Mouse (Mus musculus): ENCODE results near the gene Vsig8. TPM values are rescaled to one million over a fixed set of nuclear protein-coding genes. Genes with fewer than 3 reads are reported as not detected.

Gene Vsig8
- polyA plus RNA-seq, 1 experiment, result 12.1 TPM

DNA sequence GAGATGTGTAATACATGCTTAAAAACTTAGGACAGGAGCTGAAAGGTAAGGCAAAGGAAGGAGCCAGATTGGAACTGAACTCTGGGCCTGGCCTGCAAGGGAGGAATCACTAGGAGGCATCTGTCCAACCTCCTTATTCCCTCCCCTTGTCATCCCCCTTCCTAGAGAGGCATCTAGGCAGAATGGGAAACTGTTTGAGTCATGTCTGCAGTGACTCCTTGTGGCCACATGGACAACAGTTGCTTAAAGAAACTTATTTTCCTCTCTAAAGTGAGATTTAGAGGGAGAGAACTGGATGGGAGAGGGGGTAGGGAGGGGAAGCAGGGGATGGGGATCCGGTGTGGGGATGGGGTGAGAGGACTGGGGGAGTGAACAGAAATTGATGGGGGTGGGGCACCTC is 57.0 kb downstream of the Vsig8 start:
- Histone ChIP-seq H3K4me1 (ENCODE audit: control insufficient read depth, insufficient read depth, low read length) (peaks cover 6% of the 10 kb centered on the region; the same call in 1 of the 2 replicates), H3K4me3 (ENCODE audit: control insufficient read depth, low read depth, low read length) (no peak overlapping the region), H3K27me3 (ENCODE audit: control insufficient read depth, insufficient read depth, low read length) (peaks cover 2% of the 10 kb centered on the region; the same call in 1 of the 2 replicates), H3K36me3 (ENCODE audit: control insufficient read depth, insufficient read depth, low read length) (no peaks in the 10 kb centered on the region), H3K27ac (ENCODE audit: control insufficient read depth, insufficient read depth, low read depth, low read length) (no peak overlapping the region)
- no peak for TF ChIP-seq POLR2A (IDR thresholded peaks at IDR 0.05; ENCODE audit: control insufficient read depth, low read depth, low read length)
- TF ChIP-seq CTCF (IDR thresholded peaks at IDR 0.05; ENCODE audit: control insufficient read depth, insufficient read depth, insufficient replicate concordance, low read depth, low read length), result no peak

Other genes starting within 250 kb of the Vsig8 start
- 40.4 and 41.2 TPM in 2 replicates for gene Kcnj9, start 226.6 kb upstream of the Vsig8 start, polyA plus RNA-seq (2012; rRNA removed)
- 0.06 TPM in 2 replicates for gene Kcnj10, start 214.7 kb upstream of the Vsig8 start, polyA plus RNA-seq (2012; rRNA removed)
- gene Pigm, start 179.4 kb upstream of the Vsig8 start, polyA plus RNA-seq (2012; rRNA removed), result 3.8 and 4.0 TPM in 2 replicates
- gene Slamf9, start 80.6 kb upstream of the Vsig8 start, polyA plus RNA-seq (2012; rRNA removed), result 9.8 and 13.1 TPM in 2 replicates
- gene Igsf9, start 74.2 kb upstream of the Vsig8 start, polyA plus RNA-seq (2012; rRNA removed), result 66.1 and 68.5 TPM in 2 replicates
- gene Tagln2, start 55.9 kb upstream of the Vsig8 start, polyA plus RNA-seq (2012; rRNA removed), result 7.6 and 16.5 TPM in 2 replicates
- 302 and 305 TPM in 2 replicates for gene Cfap45, start 35.1 kb upstream of the Vsig8 start, polyA plus RNA-seq (2012; rRNA removed)
- gene Slamf8, start 34.6 kb downstream of the Vsig8 start, polyA plus RNA-seq (2012; rRNA removed), result 0.06 TPM in 1 of 2 replicates, not detected in the other
- not detected in 2 replicates for gene Fcrl6, start 46.6 kb downstream of the Vsig8 start, polyA plus RNA-seq (2012; rRNA removed)
- 5.8 and 6.1 TPM in 2 replicates for gene Dusp23, start 77.0 kb downstream of the Vsig8 start, polyA plus RNA-seq (2012; rRNA removed)
- 0.26 and 0.46 TPM in 2 replicates for gene Crp, start 142.1 kb downstream of the Vsig8 start, polyA plus RNA-seq (2012; rRNA removed)